Mouse (Mus musculus) embryonic facial prominence, embryonic 14.5 days (tissue): ENCODE measurements around the gene Rpain. TPM values are rescaled to one million over a fixed set of nuclear protein-coding genes. Genes with fewer than 3 reads are reported as not detected.

Experiments
- ATAC-seq: fragments of 200-750 bp; cut with Nextera tagmentation; 2 replicates; pipeline ENCODE4 v1.8.0; 2017; ENCODE audit warnings: low read depth, moderate number of reproducible peaks, moderate TSS enrichment
- DNase-seq: peaks from one replicate; pipeline ENCODE4 v3.0.0-alpha.2; 2015; ENCODE audit warnings: low spot score
- H3K27ac ChIP-seq: fragments of 300-500 bp; sonication (generic); replicated peaks from 2 replicates; pipeline ENCODE4 v1.5.1; 2014; ENCODE audit warnings: low read depth, mild to moderate bottlenecking, low read length, moderate library complexity
- H3K27me3 ChIP-seq: fragments of 300-500 bp; sonication (generic); replicated peaks from 2 replicates; pipeline ENCODE4 v1.6.1; 2014; ENCODE audit warnings: low read length; ENCODE audit not compliant: control insufficient read depth, insufficient read depth
- H3K36me3 ChIP-seq: fragments of 300-500 bp; sonication (generic); 2 replicates; pipeline ENCODE4 v1.6.1; 2014; ENCODE audit warnings: low read length, mixed read lengths; ENCODE audit not compliant: control insufficient read depth, insufficient read depth
- H3K4me1 ChIP-seq: fragments of 300-500 bp; sonication (generic); 2 replicates; pipeline ENCODE4 v1.6.1; 2014; ENCODE audit warnings: antibody characterized with exemption, low read length; ENCODE audit not compliant: control insufficient read depth, insufficient read depth
- H3K4me2 ChIP-seq: fragments of 300-500 bp; sonication (generic); 2 replicates; pipeline ENCODE4 v1.6.1; 2014; ENCODE audit warnings: low read depth, mild to moderate bottlenecking, low read length, moderate library complexity, mixed read lengths
- H3K4me3 ChIP-seq: fragments of 300-500 bp; sonication (generic); 2 replicates; pipeline ENCODE4 v1.5.1; 2014; ENCODE audit warnings: low read depth, mild to moderate bottlenecking, low read length
- H3K9ac ChIP-seq: fragments of 300-500 bp; sonication (generic); 2 replicates; pipeline ENCODE4 v1.6.1; 2014; ENCODE audit warnings: low read depth, mild to moderate bottlenecking, low read length, moderate library complexity, mixed read lengths
- H3K9me3 ChIP-seq: fragments of 300-500 bp; sonication (generic); 2 replicates; pipeline ENCODE4 v1.6.1; 2016; ENCODE audit warnings: low read length; ENCODE audit not compliant: control insufficient read depth
- WGBS: fragments of 180-500 bp; shearing (Covaris S2); extraction: QIAGEN DNeasy Blood & Tissue Kit; methylation state at CpG from one replicate; pipeline ENCODE4 v1.1.7; 2014; 5-methylcytosine and 5-hydroxymethylcytosine counted together
- polyA plus RNA-seq: library from polyadenylated mRNA; unstranded; fragments of >200 nt; fragmentation: Nextera tagmentation; extraction: Ambion mirVana; gene quantifications from 2 replicates; pipeline ENCODE4 v1.2.1, GENCODE M21; 2014

Rpain gene
- polyA plus RNA-seq = 67.3 and 68.3 TPM in 2 replicates

DNA sequence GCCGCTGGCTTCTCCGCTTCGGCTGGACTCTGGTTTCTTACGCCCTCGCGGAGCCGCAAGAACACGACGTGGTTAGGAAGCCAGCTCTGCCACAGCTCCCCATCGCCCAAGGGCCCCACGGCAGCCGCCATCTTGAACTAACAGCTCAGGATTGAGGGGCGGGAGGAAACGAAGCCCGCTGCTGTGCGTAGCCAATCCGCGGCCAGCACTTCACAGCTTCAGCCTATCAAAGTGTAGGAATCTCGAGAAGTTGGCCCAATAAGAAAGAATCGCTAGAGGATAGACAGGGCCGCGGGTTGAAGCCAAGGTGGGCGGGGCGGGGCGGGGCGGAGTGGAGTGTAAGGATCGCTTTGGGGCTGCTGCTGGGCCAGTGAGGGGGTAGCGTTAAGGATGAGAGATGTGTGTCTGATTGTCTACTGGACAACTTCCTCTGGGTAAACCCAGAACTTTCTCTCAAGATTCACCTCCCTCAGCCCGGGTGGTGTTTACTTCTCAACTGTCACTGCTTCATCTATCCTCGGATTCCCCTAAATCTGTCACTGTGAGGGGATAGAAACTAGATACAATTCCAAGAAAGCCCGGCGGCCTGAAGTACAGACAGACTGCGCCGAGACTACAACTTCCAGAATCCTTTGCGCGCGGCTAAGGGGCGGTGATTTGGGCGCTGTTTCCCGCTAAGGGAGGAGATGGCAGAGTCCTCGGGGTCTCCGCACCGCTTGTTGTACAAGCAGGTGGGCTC lies at the start of gene Rpain, which contains the start of gene Nup88:
Gene Rpain (plus strand): TSS at position 393 of the 739 bp plus-strand sequence.
Gene Nup88 (minus strand): TSS at position 153 of the 739 bp plus-strand sequence.
- Histone ChIP-seq H3K9ac (peak within 1 kb of the TSS; percentile 88), H3K4me2 (peak within 1 kb of the TSS; percentile 90), H3K9me3 (no peaks in the 10 kb centered on the region), H3K4me3 (peak within 1 kb of the TSS; percentile 67), H3K4me1 (peaks cover 7% of the 10 kb centered on the region), H3K36me3 (peaks cover 53% of the 10 kb centered on the region), H3K27ac (peak within 1 kb of the TSS; percentile 83), H3K27me3 (no peaks in the 10 kb centered on the region)
- peak; percentile 99 for DNase-seq
- under 1% methylated on average over 39 of the region's 43 CpGs for WGBS
- ATAC-seq = peak; percentile 98

DNA sequence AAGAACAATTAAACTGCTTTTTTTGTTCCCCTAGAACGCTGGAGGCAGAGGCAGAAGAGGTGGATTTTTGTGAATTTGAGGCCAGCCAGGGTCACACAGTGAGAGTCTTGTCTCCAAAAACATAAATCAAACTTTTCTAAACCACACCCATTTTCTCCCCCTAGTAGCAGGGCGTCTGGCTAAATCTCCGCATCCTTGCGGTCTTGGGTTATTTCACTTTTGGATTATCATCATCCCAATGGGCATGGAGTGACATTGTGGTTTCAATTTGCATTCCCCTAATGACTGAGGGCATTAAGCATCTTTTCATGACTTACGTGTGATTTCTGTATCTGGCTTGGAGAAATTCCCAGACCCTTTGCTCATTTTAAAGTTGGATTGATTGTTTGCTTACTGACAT lies 38.6 kb upstream of the Rpain start:
- Histone ChIP-seq H3K27me3 (no peaks in the 10 kb centered on the region), H3K9ac (no peak overlapping the region), H3K36me3 (peaks cover 48% of the 10 kb centered on the region), H3K4me1 (no peaks in the 10 kb centered on the region), H3K27ac (no peak overlapping the region), H3K9me3 (no peaks in the 10 kb centered on the region), H3K4me2 (no peak overlapping the region), H3K4me3 (no peak overlapping the region)
- DNase-seq (peak; percentile 5), ATAC-seq (no peak)
- WGBS = 79% methylated on average over 5 of the region's 5 CpGs

DNA sequence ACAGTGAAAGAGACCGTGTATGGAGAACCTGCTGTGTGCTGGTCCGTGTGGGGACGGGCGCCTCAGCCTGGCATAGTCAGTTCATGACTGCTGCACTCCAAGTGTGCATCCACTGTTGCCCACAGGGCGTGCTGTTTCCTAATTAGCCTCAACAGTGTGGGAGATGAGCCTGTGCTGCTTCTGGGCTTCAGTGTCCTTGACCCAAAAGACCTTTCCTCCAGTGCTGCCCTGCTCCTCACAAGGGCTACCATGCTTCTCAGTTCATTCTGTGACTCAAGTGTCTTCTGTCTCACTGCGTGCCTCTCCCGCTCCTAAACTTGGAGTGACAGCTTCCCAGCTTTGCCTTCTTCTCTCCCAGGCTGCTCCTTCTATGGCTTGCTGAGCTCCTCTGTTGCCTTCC lies 34.7 kb upstream of the Rpain start:
- Histone ChIP-seq H3K27me3 (no peaks in the 10 kb centered on the region), H3K4me2 (no peak overlapping the region), H3K4me3 (no peak overlapping the region), H3K9ac (no peak overlapping the region), H3K36me3 (peaks cover 65% of the 10 kb centered on the region), H3K4me1 (no peaks in the 10 kb centered on the region), H3K9me3 (no peaks in the 10 kb centered on the region), H3K27ac (no peak overlapping the region)
- DNase-seq (no peak), ATAC-seq (no peak)
- WGBS = 94% methylated on average over 7 of the region's 7 CpGs

DNA sequence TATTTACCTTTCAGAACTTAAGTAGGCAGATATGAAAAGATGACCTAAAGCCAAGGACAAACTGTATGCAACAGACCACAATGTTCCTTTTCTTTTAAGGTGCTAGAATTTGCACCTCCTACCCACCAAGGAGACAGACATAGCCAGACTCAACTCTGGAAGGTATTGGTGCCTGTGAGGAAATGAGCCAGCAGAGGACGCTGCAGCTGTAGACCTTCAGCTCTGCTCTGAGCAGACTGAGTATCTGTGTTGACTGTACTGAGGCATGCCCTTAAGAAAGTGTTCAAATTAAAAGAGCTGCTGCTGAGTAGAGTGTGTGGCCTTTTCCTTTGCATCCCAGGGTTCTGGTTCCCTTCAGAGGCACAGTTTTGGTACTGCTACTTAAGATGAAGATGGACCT lies 27.4 kb upstream of the Rpain start:
- H3K4me1 ChIP-seq = no peaks in the 10 kb centered on the region
- ATAC-seq (no peak), DNase-seq (no peak)
- H3K27me3 ChIP-seq = no peaks in the 10 kb centered on the region
- peaks cover 89% of the 10 kb centered on the region for H3K36me3 ChIP-seq
- no peak overlapping the region for H3K4me2 ChIP-seq
- H3K9me3 ChIP-seq = no peaks in the 10 kb centered on the region
- no peak overlapping the region for H3K4me3 ChIP-seq
- H3K27ac ChIP-seq = no peak overlapping the region
- H3K9ac ChIP-seq = no peak overlapping the region
- 78% methylated on average over 1 of the region's 1 CpGs for WGBS

DNA sequence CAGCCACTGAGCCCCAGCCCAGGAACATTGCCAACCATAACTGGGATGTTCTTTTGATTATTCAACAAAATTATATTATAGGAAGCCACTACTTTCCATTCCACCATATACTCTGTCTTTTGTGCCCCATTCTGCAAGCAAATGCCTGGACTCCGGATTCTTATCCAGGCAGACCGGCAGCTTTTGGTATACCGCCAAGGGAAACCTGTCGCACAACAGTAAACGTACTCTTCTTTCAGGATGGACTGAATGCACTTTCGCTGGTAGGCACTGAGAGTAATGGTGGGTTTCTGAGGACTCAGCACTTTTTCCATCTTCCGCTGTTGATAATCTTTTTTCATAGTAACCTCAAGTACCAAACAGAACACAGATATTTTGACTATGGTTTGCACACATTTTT lies 26.4 kb upstream of the Rpain start:
- Histone ChIP-seq H3K27me3 (no peaks in the 10 kb centered on the region), H3K9ac (no peak overlapping the region), H3K4me2 (no peak overlapping the region), H3K4me3 (no peak overlapping the region), H3K27ac (no peak overlapping the region), H3K36me3 (peaks cover 92% of the 10 kb centered on the region), H3K9me3 (no peaks in the 10 kb centered on the region), H3K4me1 (no peaks in the 10 kb centered on the region)
- no peak for DNase-seq
- ATAC-seq = no peak
- WGBS = 93% methylated on average over 7 of the region's 7 CpGs

DNA sequence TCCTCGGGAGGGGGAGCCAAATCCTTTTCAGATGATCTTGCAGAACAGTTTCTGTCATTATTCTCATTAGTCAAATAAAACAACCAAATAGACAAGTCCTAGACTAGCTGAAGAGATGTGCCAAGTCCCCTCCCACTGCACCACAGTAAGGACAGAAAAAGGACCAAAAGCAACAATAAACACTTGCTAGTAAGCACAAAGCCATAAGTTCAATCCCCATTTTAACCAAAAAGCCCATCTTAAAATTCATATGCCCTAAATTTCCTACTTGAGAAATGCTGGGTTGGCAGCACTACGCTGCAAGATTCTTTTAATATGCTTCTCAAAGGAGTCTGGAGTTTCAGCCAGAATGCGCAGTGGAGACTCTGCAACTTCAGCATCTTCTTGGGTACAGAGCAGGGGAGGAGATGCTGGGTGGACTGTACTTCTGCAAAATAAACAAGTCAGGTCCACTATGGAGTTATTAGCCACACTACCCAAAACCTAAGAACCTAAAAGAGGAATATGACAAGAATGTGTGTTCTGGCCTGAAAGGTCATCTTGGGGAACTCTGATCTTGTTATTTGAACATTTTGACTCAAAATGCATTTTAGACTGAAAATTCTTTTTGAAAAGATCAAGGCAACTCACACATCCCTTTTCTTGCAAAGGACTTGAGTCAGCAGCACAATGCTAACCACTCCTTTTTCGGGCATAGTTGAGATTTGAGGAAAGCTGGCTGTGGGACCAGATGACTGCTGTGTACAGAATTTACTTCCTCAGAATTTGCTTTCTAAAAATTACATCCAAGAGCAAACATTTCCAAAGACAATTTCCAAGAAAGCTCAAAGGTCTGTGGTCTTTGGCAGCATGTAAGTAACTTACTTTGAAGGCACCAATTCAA lies 24.8 kb upstream of the Rpain start:
- Histone ChIP-seq H3K9me3 (no peaks in the 10 kb centered on the region), H3K36me3 (peaks cover 94% of the 10 kb centered on the region), H3K27ac (no peak overlapping the region), H3K4me3 (no peak overlapping the region), H3K27me3 (no peaks in the 10 kb centered on the region), H3K4me2 (no peak overlapping the region), H3K4me1 (no peaks in the 10 kb centered on the region), H3K9ac (no peak overlapping the region)
- 87% methylated on average over 4 of the region's 4 CpGs for WGBS
- DNase-seq (no peak), ATAC-seq (no peak)

DNA sequence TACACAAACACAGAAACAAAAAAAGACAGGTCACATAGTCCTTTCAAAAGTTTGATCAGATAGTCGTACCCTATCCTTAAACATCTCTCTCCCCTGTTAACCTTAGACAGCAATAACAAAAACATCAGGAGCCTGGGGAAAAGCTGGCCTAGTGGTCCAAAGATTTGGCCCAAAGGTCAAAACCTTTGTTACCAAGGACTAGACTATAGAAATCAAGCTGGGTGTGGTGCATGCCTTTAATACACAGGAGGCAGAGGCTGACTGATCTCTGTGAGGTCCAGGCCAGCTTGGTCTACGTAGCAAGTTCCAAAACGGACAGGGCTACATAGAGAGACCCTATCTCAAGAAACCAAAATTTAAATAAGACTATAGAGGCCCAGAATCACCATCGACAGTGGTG lies 15.3 kb upstream of the Rpain start:
- no peak overlapping the region for H3K9ac ChIP-seq
- 90% methylated on average over 4 of the region's 4 CpGs for WGBS

DNA sequence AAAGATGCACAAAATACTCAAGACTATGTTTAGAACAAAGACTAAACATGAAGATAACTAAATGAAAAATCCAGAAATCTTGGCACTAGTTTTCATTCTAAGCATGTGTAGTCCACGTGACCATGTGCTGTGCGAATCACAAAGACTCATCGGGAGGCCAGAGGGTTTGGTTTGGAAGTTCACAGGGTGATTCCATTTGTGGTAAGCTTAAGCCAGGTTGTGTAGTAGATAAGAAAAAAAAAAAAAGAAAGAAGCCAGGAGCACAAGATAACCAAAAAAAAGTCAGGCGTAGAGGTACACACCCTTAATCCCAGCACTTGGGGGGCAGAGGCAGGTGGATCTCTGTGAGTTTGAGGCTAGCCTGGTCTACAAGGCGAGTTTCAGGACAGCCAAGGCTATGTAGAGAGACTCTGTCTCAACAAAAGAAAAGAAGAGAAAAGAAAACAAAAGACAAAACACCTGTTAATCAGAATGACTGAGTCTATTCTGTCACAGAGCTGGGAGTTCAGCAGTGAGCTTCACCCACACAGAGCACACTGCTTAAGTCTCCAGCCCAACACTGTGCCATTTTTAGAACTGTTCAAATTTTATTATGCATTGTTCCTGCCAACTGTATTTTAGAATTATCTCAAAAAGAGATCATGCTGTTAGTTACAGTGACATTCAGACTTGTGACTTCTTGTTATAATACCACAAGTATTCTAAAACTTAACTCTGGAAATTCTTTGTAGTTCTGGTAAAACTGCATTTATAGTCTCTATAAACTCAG lies 9.0 kb upstream of the Rpain start:
- no peak overlapping the region for H3K4me2 ChIP-seq
- no peaks in the 10 kb centered on the region for H3K4me1 ChIP-seq
- no peaks in the 10 kb centered on the region for H3K9me3 ChIP-seq
- no peak overlapping the region for H3K4me3 ChIP-seq
- WGBS = 91% methylated on average over 5 of the region's 5 CpGs
- H3K27ac ChIP-seq = no peak overlapping the region
- H3K27me3 ChIP-seq = no peaks in the 10 kb centered on the region
- H3K36me3 ChIP-seq = peaks cover 95% of the 10 kb centered on the region
- DNase-seq = no peak
- no peak overlapping the region for H3K9ac ChIP-seq
- ATAC-seq = no peak

More for the DNA sequence above, 15.3 kb upstream of the Rpain start:
- Histone ChIP-seq H3K27me3 (no peaks in the 10 kb centered on the region), H3K4me3 (no peak overlapping the region), H3K36me3 (peaks cover 96% of the 10 kb centered on the region), H3K4me1 (no peaks in the 10 kb centered on the region), H3K9me3 (no peaks in the 10 kb centered on the region), H3K4me2 (no peak overlapping the region), H3K27ac (no peak overlapping the region)
- DNase-seq (no peak), ATAC-seq (no peak)
